ENCODE assay signal across 12 mouse cellular contexts in the genomic region with DNA sequence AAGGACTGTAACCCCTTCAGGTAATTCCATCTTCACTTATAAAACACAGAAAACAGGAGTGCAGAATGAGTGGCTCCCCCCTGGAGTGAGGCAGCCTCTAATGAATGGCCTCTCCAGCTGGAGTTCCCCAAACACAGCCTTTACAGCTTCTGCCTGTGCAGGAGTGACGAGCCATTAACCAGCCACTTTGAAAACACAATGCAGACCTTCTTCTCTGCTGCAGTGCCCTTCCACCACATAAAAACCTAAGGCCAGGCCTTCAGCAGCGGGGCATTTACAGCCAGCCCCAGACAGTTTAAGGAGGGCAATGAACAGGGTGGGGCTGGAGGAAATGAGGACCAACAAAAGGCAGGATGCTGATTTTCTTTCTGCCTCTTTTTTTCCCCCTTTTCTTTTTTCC.
DNase-seq lines count a peak whose midpoint lies in the region; ATAC-seq lines count a peak whose summit lies in the region.
"Had no signal": no experiment of that assay in that cellular context is flagged by ENCODE, and none has a peak within 500 bp of the region (broad histone marks: within the 10 kb centered on the region; RNA-seq: fewer than 3 reads in every experiment).

No protein-coding gene starts in this region.

- DNase-seq in midbrain, embryonic 11.5 days (ENCODE audit: low spot score, missing footprints), result no peak
- DNase-seq in midbrain, embryonic 10.5 days (ENCODE audit: low spot score), result no peak
- DNase-seq in layer of hippocampus, postnatal 10 days (ENCODE audit: low spot score in 2 of 2), result no peak
- DNase-seq in spleen, postnatal 14 days (ENCODE audit: low spot score in 2 of 2), result no peak
- no peak for DNase-seq in adipocyte (ENCODE audit: low spot score)
- no peak for DNase-seq in thymus, adult 18-20 months
- DNase-seq: cerebellum, adult 11-12 months had no signal

- H3K27me3 ChIP-seq in midbrain, embryonic 11.5 days (ENCODE audit: control insufficient read depth, insufficient read depth, low read length), result no peaks in the 10 kb centered on the region
- H3K27me3 ChIP-seq in midbrain, embryonic 10.5 days (ENCODE audit: low read depth, poor library complexity, severe bottlenecking), result no peaks in the 10 kb centered on the region
- H3K27me3 ChIP-seq in forebrain, embryonic 15.5 days, result no peaks in the 10 kb centered on the region
- H3K27me3 ChIP-seq in limb, embryonic 13.5 days, result no peaks in the 10 kb centered on the region
- H3K27me3 ChIP-seq: liver, embryonic 12.5 days; megakaryocyte, embryonic 14.5 days had no signal

- peaks cover 8% of the 10 kb centered on the region for H3K4me1 ChIP-seq in midbrain, embryonic 11.5 days (ENCODE audit: control insufficient read depth, insufficient read depth, low read length)
- H3K4me1 ChIP-seq in midbrain, embryonic 10.5 days, result peaks cover 25% of the 10 kb centered on the region
- peaks cover 20% of the 10 kb centered on the region for H3K4me1 ChIP-seq in forebrain, embryonic 15.5 days
- H3K4me1 ChIP-seq in limb, embryonic 13.5 days, result peaks cover 16% of the 10 kb centered on the region

- peak overlapping the region; percentile 14 for H3K27ac ChIP-seq in midbrain, embryonic 11.5 days (ENCODE audit: low read depth, low read length)
- no peak overlapping the region; the same call in 1 of the 2 replicates for H3K27ac ChIP-seq in midbrain, embryonic 10.5 days (replicated peaks)
- peak overlapping the region; percentile 20; the same call in 1 of the 2 replicates for H3K27ac ChIP-seq in forebrain, embryonic 15.5 days (replicated peaks)
- H3K27ac ChIP-seq in limb, embryonic 13.5 days, result no peak overlapping the region
- H3K27ac ChIP-seq: liver, embryonic 12.5 days; stomach, postnatal 0 days had no signal

- H3K4me2 ChIP-seq in midbrain, embryonic 11.5 days, result no peak overlapping the region
- H3K4me2 ChIP-seq in forebrain, embryonic 15.5 days (replicated peaks), result no peak overlapping the region
- peak overlapping the region; percentile 27; the same call in 1 of the 2 replicates for H3K4me2 ChIP-seq in limb, embryonic 13.5 days (replicated peaks)
- H3K4me2 ChIP-seq: liver, embryonic 12.5 days had no signal

- no peak for ATAC-seq in midbrain, embryonic 11.5 days (ENCODE audit: low FRiP score)
- peak; percentile 65; the same call in 1 of the 2 replicates for ATAC-seq in forebrain, embryonic 15.5 days (replicated peaks)
- ATAC-seq in limb, embryonic 13.5 days (ENCODE audit: low FRiP score, low read depth), result no peak
- ATAC-seq: liver, embryonic 12.5 days had no signal

- WGBS in midbrain, embryonic 11.5 days, result 14% methylated on average over 2 of the region's 2 CpGs
- WGBS in midbrain, embryonic 10.5 days, result 26% methylated on average over 2 of the region's 2 CpGs
- whole genome bisulfite sequencing in forebrain, embryonic 15.5 days, result 2% methylated on average over 2 of the region's 2 CpGs
- 10% methylated on average over 2 of the region's 2 CpGs for WGBS in limb, embryonic 13.5 days

- H3K4me3 ChIP-seq in midbrain, embryonic 11.5 days (ENCODE audit: low read depth, low read length), result no peak overlapping the region
- H3K4me3 ChIP-seq in midbrain, embryonic 10.5 days, result no peak overlapping the region
- H3K4me3 ChIP-seq in forebrain, embryonic 15.5 days, result no peak overlapping the region
- no peak overlapping the region for H3K4me3 ChIP-seq in limb, embryonic 13.5 days
- H3K4me3 ChIP-seq: liver, embryonic 12.5 days; megakaryocyte, embryonic 14.5 days had no signal

- no peaks in the 10 kb centered on the region; the same call in 1 of the 2 replicates for H3K36me3 ChIP-seq in midbrain, embryonic 11.5 days (ENCODE audit: control insufficient read depth, insufficient read depth, low read length)
- peaks cover 20% of the 10 kb centered on the region for H3K36me3 ChIP-seq in midbrain, embryonic 10.5 days
- no peaks in the 10 kb centered on the region for H3K36me3 ChIP-seq in forebrain, embryonic 15.5 days
- H3K36me3 ChIP-seq in limb, embryonic 13.5 days, result no peaks in the 10 kb centered on the region
- H3K36me3 ChIP-seq: liver, embryonic 12.5 days had no signal

- H3K9ac ChIP-seq in midbrain, embryonic 11.5 days (ENCODE audit: low read length), result peak overlapping the region; percentile 12; the same call in 1 of the 2 replicates
- H3K9ac ChIP-seq in forebrain, embryonic 15.5 days (replicated peaks), result no peak overlapping the region
- H3K9ac ChIP-seq in limb, embryonic 13.5 days, result no peak overlapping the region
- H3K9ac ChIP-seq: liver, embryonic 12.5 days had no signal

- no peaks in the 10 kb centered on the region for H3K9me3 ChIP-seq in midbrain, embryonic 11.5 days (ENCODE audit: control insufficient read depth, low read length)
- H3K9me3 ChIP-seq in midbrain, embryonic 10.5 days (replicated peaks), result no peaks in the 10 kb centered on the region
- H3K9me3 ChIP-seq in forebrain, embryonic 15.5 days, result no peaks in the 10 kb centered on the region
- H3K9me3 ChIP-seq in limb, embryonic 13.5 days, result no peaks in the 10 kb centered on the region
- H3K9me3 ChIP-seq: liver, embryonic 12.5 days; megakaryocyte, embryonic 14.5 days had no signal

Comparison
In these comparisons a context has a peak if more than half of its experiments do, and no peak if none do; other contexts are left out.
1. H3K27ac ChIP-seq: peak in midbrain, embryonic 11.5 days (single experiment) and forebrain, embryonic 15.5 days (single experiment); none in midbrain, embryonic 10.5 days (single experiment) and limb, embryonic 13.5 days (single experiment).